Mouse (Mus musculus): ENCODE measurements around the gene Palb2. TPM values are rescaled to one million over a fixed set of nuclear protein-coding genes. Genes with fewer than 3 reads are reported as not detected.

Palb2 gene
- 4.5 and 5.2 TPM in 2 replicates for polyA plus RNA-seq (2015; fragmentation: Nextera tagmentation; extraction: Ambion mirVana)

GRCm38 (mm10) chr7:122132497-122133337, at the start of gene Palb2, which contains the start of gene Dctn5:
Gene Palb2 (minus strand): TSS chr7:122132985.
Gene Dctn5 (plus strand): TSS chr7:122133041.
- peak; percentile 97 for ATAC-seq (ENCODE audit: low FRiP score, low TSS enrichment)
- H3K27me3 ChIP-seq (ENCODE audit: control insufficient read depth, insufficient read depth, low read length), result no peaks in the 10 kb centered on the region
- H3K27ac ChIP-seq (replicated peaks), result peak within 1 kb of the TSS; percentile 83
- WGBS, result under 1% methylated on average over 54 of the region's 54 CpGs
- peaks cover 4% of the 10 kb centered on the region; the same call in 1 of the 2 replicates for H3K4me1 ChIP-seq (replicated peaks; ENCODE audit: control insufficient read depth, insufficient read depth)
- H3K4me3 ChIP-seq (ENCODE audit: low read depth, low read length), result peak within 1 kb of the TSS; percentile 89
- peaks cover 3% of the 10 kb centered on the region; the same call in 1 of the 2 replicates for H3K36me3 ChIP-seq (ENCODE audit: control insufficient read depth, insufficient read depth, low read length)
- H3K4me2 ChIP-seq (replicated peaks; ENCODE audit: low read depth), result peak within 1 kb of the TSS; percentile 83
- peak within 1 kb of the TSS; percentile 82 for H3K9ac ChIP-seq (ENCODE audit: low read length)
- TF ChIP-seq EP300 (optimal IDR thresholded peaks at IDR 0.05) (no peak), CTCF (IDR thresholded peaks at IDR 0.05; ENCODE audit: low read depth) (no peak)
- peak; percentile 98 for DNase-seq (ENCODE audit: low spot score)
- no peaks in the 10 kb centered on the region for H3K9me3 ChIP-seq (ENCODE audit: control insufficient read depth, low read length)

DNA sequence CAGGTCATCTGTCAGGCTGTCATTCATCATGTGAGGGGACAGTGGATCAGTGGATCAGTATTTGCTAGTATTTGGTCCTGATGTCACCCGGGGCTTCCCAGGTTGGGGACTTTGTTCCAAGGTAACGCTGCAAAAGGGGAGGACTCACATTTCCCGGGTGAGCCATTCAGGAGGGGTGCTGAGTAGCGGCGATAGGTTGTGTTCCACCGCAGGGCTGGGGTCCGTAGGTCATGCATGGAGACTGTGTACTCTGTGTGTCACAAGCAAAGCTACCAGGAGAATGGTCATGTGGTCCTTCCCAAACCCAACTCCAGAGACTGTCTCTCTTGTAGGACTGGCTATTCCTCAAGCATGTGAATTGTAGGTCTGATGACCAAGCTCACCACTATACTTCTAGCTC, 47.9 kb upstream of the Palb2 start:
- DNase-seq (ENCODE audit: low spot score) (no peak), ATAC-seq (ENCODE audit: low FRiP score, low TSS enrichment) (no peak)
- Histone ChIP-seq H3K9ac (ENCODE audit: low read length) (no peak overlapping the region), H3K4me2 (replicated peaks; ENCODE audit: low read depth) (no peak overlapping the region), H3K4me3 (ENCODE audit: low read depth, low read length) (no peak overlapping the region), H3K4me1 (replicated peaks; ENCODE audit: control insufficient read depth, insufficient read depth) (no peaks in the 10 kb centered on the region), H3K27me3 (ENCODE audit: control insufficient read depth, insufficient read depth, low read length) (no peaks in the 10 kb centered on the region), H3K36me3 (ENCODE audit: control insufficient read depth, insufficient read depth, low read length) (no peaks in the 10 kb centered on the region), H3K27ac (replicated peaks) (no peak overlapping the region), H3K9me3 (ENCODE audit: control insufficient read depth, low read length) (no peaks in the 10 kb centered on the region)
- 88% methylated on average over 7 of the region's 7 CpGs for WGBS
- TF ChIP-seq EP300 (optimal IDR thresholded peaks at IDR 0.05), result no peak
- TF ChIP-seq CTCF (IDR thresholded peaks at IDR 0.05; ENCODE audit: low read depth), result no peak

DNA sequence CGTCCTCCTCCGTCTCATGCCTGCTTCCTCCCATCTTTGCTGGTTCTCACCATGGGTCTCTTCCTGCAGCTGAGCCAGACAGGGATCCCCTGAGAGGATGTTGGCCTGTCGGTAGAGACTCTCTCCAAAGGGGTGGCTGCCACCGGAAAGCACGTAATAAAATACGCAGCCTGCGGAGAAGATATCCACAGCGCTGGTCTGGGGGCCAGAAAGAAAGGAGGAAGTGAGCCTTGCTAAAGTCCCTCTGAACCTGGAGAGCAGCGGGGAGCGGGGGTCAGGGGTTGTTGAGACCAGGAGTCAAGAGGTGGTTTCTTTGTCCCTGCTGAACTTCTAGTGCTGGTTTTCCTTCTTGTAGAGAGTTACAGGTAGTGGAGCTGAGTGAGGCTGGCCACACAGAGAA, 38.8 kb upstream of the Palb2 start:
- 62% methylated on average over 10 of the region's 10 CpGs for WGBS
- ATAC-seq (ENCODE audit: low FRiP score, low TSS enrichment) (no peak), DNase-seq (ENCODE audit: low spot score) (no peak)
- no peak overlapping the region for H3K9ac ChIP-seq (ENCODE audit: low read length)
- H3K36me3 ChIP-seq (ENCODE audit: control insufficient read depth, insufficient read depth, low read length), result peaks cover 10% of the 10 kb centered on the region
- H3K4me2 ChIP-seq (replicated peaks; ENCODE audit: low read depth), result no peak overlapping the region
- no peaks in the 10 kb centered on the region for H3K4me1 ChIP-seq (replicated peaks; ENCODE audit: control insufficient read depth, insufficient read depth)
- H3K27me3 ChIP-seq (ENCODE audit: control insufficient read depth, insufficient read depth, low read length), result no peaks in the 10 kb centered on the region
- no peaks in the 10 kb centered on the region for H3K9me3 ChIP-seq (ENCODE audit: control insufficient read depth, low read length)
- TF ChIP-seq EP300 (optimal IDR thresholded peaks at IDR 0.05) (no peak), CTCF (IDR thresholded peaks at IDR 0.05; ENCODE audit: low read depth) (no peak)
- H3K27ac ChIP-seq (replicated peaks), result no peak overlapping the region
- H3K4me3 ChIP-seq (ENCODE audit: low read depth, low read length), result no peak overlapping the region

- Histone ChIP-seq H3K27ac (replicated peaks) (no peak overlapping the region), H3K27me3 (ENCODE audit: control insufficient read depth, insufficient read depth, low read length) (no peaks in the 10 kb centered on the region), H3K9me3 (ENCODE audit: control insufficient read depth, low read length) (no peaks in the 10 kb centered on the region), H3K4me1 (replicated peaks; ENCODE audit: control insufficient read depth, insufficient read depth) (no peaks in the 10 kb centered on the region), H3K36me3 (ENCODE audit: control insufficient read depth, insufficient read depth, low read length) (peaks cover 11% of the 10 kb centered on the region), H3K9ac (ENCODE audit: low read length) (no peak overlapping the region), H3K4me2 (replicated peaks; ENCODE audit: low read depth) (no peak overlapping the region), H3K4me3 (ENCODE audit: low read depth, low read length) (no peak overlapping the region)
- WGBS, result 75% methylated on average over 6 of the region's 6 CpGs
- no peak for ATAC-seq (ENCODE audit: low FRiP score, low TSS enrichment)
- DNase-seq (ENCODE audit: low spot score), result no peak
- no peak for TF ChIP-seq EP300 (optimal IDR thresholded peaks at IDR 0.05)
- TF ChIP-seq CTCF (IDR thresholded peaks at IDR 0.05; ENCODE audit: low read depth), result no peak
These were observed 37.9 kb upstream of the Palb2 start for GRCm38 (mm10) chr7:122170705-122171104.

- H3K9me3 ChIP-seq (ENCODE audit: control insufficient read depth, low read length), result no peaks in the 10 kb centered on the region
- TF ChIP-seq CTCF (IDR thresholded peaks at IDR 0.05; ENCODE audit: low read depth) (no peak), EP300 (optimal IDR thresholded peaks at IDR 0.05) (no peak)
- no peak for ATAC-seq (ENCODE audit: low FRiP score, low TSS enrichment)
- H3K4me1 ChIP-seq (replicated peaks; ENCODE audit: control insufficient read depth, insufficient read depth), result no peaks in the 10 kb centered on the region
- H3K36me3 ChIP-seq (ENCODE audit: control insufficient read depth, insufficient read depth, low read length), result peaks cover 20% of the 10 kb centered on the region
- no peak overlapping the region for H3K9ac ChIP-seq (ENCODE audit: low read length)
- H3K27ac ChIP-seq (replicated peaks), result no peak overlapping the region
- H3K27me3 ChIP-seq (ENCODE audit: control insufficient read depth, insufficient read depth, low read length), result no peaks in the 10 kb centered on the region
- no peak for DNase-seq (ENCODE audit: low spot score)
- no peak overlapping the region for H3K4me2 ChIP-seq (replicated peaks; ENCODE audit: low read depth)
- 89% methylated on average over 7 of the region's 7 CpGs for WGBS
- no peak overlapping the region for H3K4me3 ChIP-seq (ENCODE audit: low read depth, low read length)
These were observed 34.4 kb upstream of the Palb2 start for GRCm38 (mm10) chr7:122167203-122167602.

DNA sequence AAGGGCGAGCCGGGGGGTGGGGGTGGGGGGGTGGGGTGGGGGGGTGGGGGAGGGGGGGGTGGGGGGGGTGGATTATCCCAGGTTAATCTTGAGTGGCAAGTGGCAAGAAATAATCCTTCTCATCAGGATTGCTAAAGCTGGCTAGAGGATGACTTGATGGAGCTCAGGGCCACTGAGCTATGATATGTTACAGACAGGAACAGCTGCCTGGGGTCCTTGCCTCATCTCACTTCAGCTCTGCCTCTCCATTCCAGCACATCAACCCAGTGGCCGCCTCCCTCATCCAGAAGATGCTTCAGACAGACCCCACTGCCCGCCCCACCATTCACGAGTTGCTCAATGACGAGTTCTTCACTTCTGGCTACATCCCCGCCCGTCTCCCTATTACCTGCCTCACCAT, 31.0 kb upstream of the Palb2 start:
- H3K36me3 ChIP-seq (ENCODE audit: control insufficient read depth, insufficient read depth, low read length), result peaks cover 11% of the 10 kb centered on the region
- 91% methylated on average over 6 of the region's 8 CpGs for WGBS
- H3K4me3 ChIP-seq (ENCODE audit: low read depth, low read length), result no peak overlapping the region
- DNase-seq (ENCODE audit: low spot score), result no peak
- no peak for ATAC-seq (ENCODE audit: low FRiP score, low TSS enrichment)
- H3K9ac ChIP-seq (ENCODE audit: low read length), result no peak overlapping the region
- H3K9me3 ChIP-seq (ENCODE audit: control insufficient read depth, low read length), result no peaks in the 10 kb centered on the region
- H3K4me2 ChIP-seq (replicated peaks; ENCODE audit: low read depth), result no peak overlapping the region
- no peaks in the 10 kb centered on the region for H3K4me1 ChIP-seq (replicated peaks; ENCODE audit: control insufficient read depth, insufficient read depth)
- TF ChIP-seq EP300 (optimal IDR thresholded peaks at IDR 0.05), result no peak
- TF ChIP-seq CTCF (IDR thresholded peaks at IDR 0.05; ENCODE audit: low read depth), result no peak
- H3K27ac ChIP-seq (replicated peaks), result no peak overlapping the region
- no peaks in the 10 kb centered on the region for H3K27me3 ChIP-seq (ENCODE audit: control insufficient read depth, insufficient read depth, low read length)
